Mouse (Mus musculus) heart, adult 2 months (tissue): ENCODE measurements at regions not wholly inside any gene's neighbourhood (a gene's known extent, or its start where the extent isn't known, plus 50 kb on each side); places are given as distances from the start of the nearest gene placed in this dataset.

Experiments
- DNase-seq, 2 experiments: peaks; one replicate each; pipeline ENCODE4 v3.0.0; 2021
- H3K27ac ChIP-seq: fragments of 200-600 bp; 2 replicates; pipeline ENCODE4 v1.8.1; 2022
- H3K27me3 ChIP-seq: fragments of 200-500 bp; 2 replicates; pipeline ENCODE4 v1.6.1; 2012; ENCODE audit warnings: mild to moderate bottlenecking, low read length, inconsistent platforms, mixed read lengths; ENCODE audit not compliant: control insufficient read depth, insufficient read depth
- H3K36me3 ChIP-seq: fragments of 200-500 bp; 2 replicates; pipeline ENCODE4 v1.6.1; 2012; ENCODE audit warnings: low read length, inconsistent platforms; ENCODE audit not compliant: control insufficient read depth, insufficient read depth
- H3K4me1 ChIP-seq: fragments of 200-500 bp; 2 replicates; pipeline ENCODE4 v1.6.1; 2011; ENCODE audit warnings: low read length; ENCODE audit not compliant: control insufficient read depth, insufficient read depth
- H3K4me3 ChIP-seq: fragments of 200-600 bp; 2 replicates; pipeline ENCODE4 v1.8.1; 2022
- H3K79me2 ChIP-seq: fragments of 200-500 bp; replicated peaks from 2 replicates; pipeline ENCODE4 v1.6.1; 2012; ENCODE audit warnings: mild to moderate bottlenecking, inconsistent platforms, low read length, moderate library complexity, mixed read lengths; ENCODE audit not compliant: control insufficient read depth, insufficient read depth
- H3K9ac ChIP-seq: fragments of 200-500 bp; 2 replicates; pipeline ENCODE4 v1.6.1; 2012; ENCODE audit warnings: low read depth, mild to moderate bottlenecking, control low read depth, inconsistent platforms, low read length, mixed read lengths
- CTCF ChIP-seq: fragments of 200-600 bp; IDR thresholded peaks from 2 replicates; pipeline ENCODE4 v1.8.1; 2022; ENCODE audit warnings: antibody characterized with exemption, mild to moderate bottlenecking, moderate library complexity
- EP300 ChIP-seq: fragments of 200-500 bp; IDR thresholded peaks from 2 replicates; pipeline ENCODE4 v1.6.1; 2011; ENCODE audit warnings: low read depth, low read length, control low read depth; ENCODE audit not compliant: insufficient read depth
- POLR2A ChIP-seq: fragments of 200-500 bp; IDR thresholded peaks from 2 replicates; pipeline ENCODE4 v1.6.1; 2011; ENCODE audit warnings: mild to moderate bottlenecking, low read depth, low read length, control low read depth; ENCODE audit not compliant: insufficient read depth
- WGBS: fragments of 180-500 bp; shearing (Covaris S2); methylation state at CpG from one replicate; pipeline ENCODE4 v1.1.7; 2018; 5-methylcytosine and 5-hydroxymethylcytosine counted together
- intact Hi-C: fragments of 180-260 bp; cut with DNase I; formaldehyde crosslinking; loops from one replicate; pipeline ENCODE4 v1.15.1; 2025

- no peak overlapping the region for H3K4me3 ChIP-seq
- H3K79me2 ChIP-seq = no peaks in the 10 kb centered on the region
- TF ChIP-seq POLR2A = no peak
- no peak for TF ChIP-seq EP300
- TF ChIP-seq CTCF = no peak
- H3K36me3 ChIP-seq = no peaks in the 10 kb centered on the region
- no peaks in the 10 kb centered on the region for H3K27me3 ChIP-seq
- H3K27ac ChIP-seq = no peak overlapping the region
- WGBS = 83% methylated on average over 17 of the region's 17 CpGs
- DNase-seq = no peak
- intact Hi-C loops = loop anchor here (5.0 to 10.0 kb wide), 2 partner anchors 221 to 494 kb away; partner anchors contain the start of gene Slc38a2
- no peak overlapping the region for H3K9ac ChIP-seq
- H3K4me1 ChIP-seq = no peaks in the 10 kb centered on the region
Measured at GRCm38 (mm10) chr15:97188545-97188944, 58.4 kb upstream of the Pced1b start.

GRCm38 (mm10) chr15:97187831-97188230 lies 59.1 kb upstream of the Pced1b start:
- Histone ChIP-seq H3K27me3 (no peaks in the 10 kb centered on the region), H3K9ac (no peak overlapping the region), H3K4me1 (no peaks in the 10 kb centered on the region), H3K79me2 (no peaks in the 10 kb centered on the region), H3K4me3 (no peak overlapping the region), H3K27ac (no peak overlapping the region), H3K36me3 (no peaks in the 10 kb centered on the region)
- intact Hi-C loops = loop anchor here (5.0 to 10.0 kb wide), 2 partner anchors 221 to 493 kb away; partner anchors contain the start of gene Slc38a2
- peak; percentile 75 for TF ChIP-seq CTCF
- TF ChIP-seq POLR2A = no peak
- no peak for TF ChIP-seq EP300
- DNase-seq = no peak
- 24% methylated on average over 3 of the region's 3 CpGs for WGBS

- H3K79me2 ChIP-seq = no peaks in the 10 kb centered on the region
- no peak for DNase-seq
- H3K36me3 ChIP-seq = no peaks in the 10 kb centered on the region
- H3K27ac ChIP-seq = no peak overlapping the region
- no peak overlapping the region for H3K4me3 ChIP-seq
- intact Hi-C loops = loop anchor here (5.0 to 10.0 kb wide), 2 partner anchors 219 to 491 kb away; partner anchors contain the start of gene Slc38a2
- TF ChIP-seq POLR2A = no peak
- 0 out of 2 replicates have a peak, but pooled peaks have one; percentile 14 for TF ChIP-seq CTCF
- TF ChIP-seq EP300 = no peak
- no peaks in the 10 kb centered on the region for H3K4me1 ChIP-seq
- H3K27me3 ChIP-seq = no peaks in the 10 kb centered on the region
- H3K9ac ChIP-seq = no peak overlapping the region
- WGBS = 61% methylated on average over 8 of the region's 8 CpGs
Measured at GRCm38 (mm10) chr15:97186034-97186433, 60.9 kb upstream of the Pced1b start.

- TF ChIP-seq CTCF = no peak
- peak; percentile 63; the same call in 1 of the 2 replicates for TF ChIP-seq EP300
- TF ChIP-seq POLR2A = no peak
- 34% methylated on average over 9 of the region's 9 CpGs for WGBS
- H3K27me3 ChIP-seq = no peaks in the 10 kb centered on the region
- H3K27ac ChIP-seq = no peak overlapping the region
- H3K36me3 ChIP-seq = no peaks in the 10 kb centered on the region
- H3K79me2 ChIP-seq = no peaks in the 10 kb centered on the region
- no peak overlapping the region for H3K9ac ChIP-seq
- no peak overlapping the region for H3K4me3 ChIP-seq
- intact Hi-C loops = loop anchor here (10.0 kb wide), 1 partner anchor 488 kb away; the partner anchor contains the start of gene Slc38a2
- DNase-seq = peak in 1 of 2 experiments; percentile 38
- no peaks in the 10 kb centered on the region for H3K4me1 ChIP-seq
Measured at GRCm38 (mm10) chr15:97182617-97183038, 64.3 kb upstream of the Pced1b start.

GRCm38 (mm10) chr15:97180970-97181669 lies 65.8 kb upstream of the Pced1b start:
- intact Hi-C loops = loop anchor here (10.0 kb wide), 1 partner anchor 486 kb away; the partner anchor contains the start of gene Slc38a2
- H3K79me2 ChIP-seq = no peaks in the 10 kb centered on the region
- no peaks in the 10 kb centered on the region for H3K4me1 ChIP-seq
- DNase-seq = no peak
- WGBS = 67% methylated on average over 9 of the region's 9 CpGs
- no peaks in the 10 kb centered on the region for H3K27me3 ChIP-seq
- H3K4me3 ChIP-seq = no peak overlapping the region
- H3K27ac ChIP-seq = no peak overlapping the region
- TF ChIP-seq POLR2A (no peak), EP300 (no peak), CTCF (no peak)
- no peak overlapping the region for H3K9ac ChIP-seq
- H3K36me3 ChIP-seq = no peaks in the 10 kb centered on the region

- Histone ChIP-seq H3K27ac (no peak overlapping the region), H3K36me3 (no peaks in the 10 kb centered on the region), H3K9ac (no peak overlapping the region), H3K27me3 (no peaks in the 10 kb centered on the region), H3K4me1 (no peaks in the 10 kb centered on the region), H3K4me3 (no peak overlapping the region), H3K79me2 (no peaks in the 10 kb centered on the region)
- WGBS = 78% methylated on average over 3 of the region's 3 CpGs
- DNase-seq = no peak
- intact Hi-C loops = no loop called here
- TF ChIP-seq CTCF (no peak), EP300 (no peak), POLR2A (no peak)
Measured at GRCm38 (mm10) chr15:97178286-97178685, 68.6 kb upstream of the Pced1b start.
